Mouse (Mus musculus): ENCODE results near the gene Ttl. TPM values are rescaled to one million over a fixed set of nuclear protein-coding genes. Genes with fewer than 3 reads are reported as not detected.
A peak's percentile ranks its signal among the peaks of the same experiment; 100 is the strongest.

Ttl gene
- 16.5 and 17.5 TPM in 2 replicates for polyA plus RNA-seq (2014; fragmentation: Nextera tagmentation; extraction: Ambion mirVana)

GRCm38 (mm10) chr2:129065437-129066282, at the start of gene Ttl:
Ttl (plus strand) TSS chr2:129065942.
- peak within 1 kb of the TSS; percentile 82 for H3K4me3 ChIP-seq (ENCODE audit: low read depth, low read length)
- H3K4me2 ChIP-seq: peak within 1 kb of the TSS; percentile 82
- ATAC-seq (ENCODE audit: insufficient read depth): peak; percentile 95
- peaks cover 3% of the 10 kb centered on the region; the same call in 1 of the 2 replicates for H3K4me1 ChIP-seq (ENCODE audit: insufficient read depth)
- peak within 1 kb of the TSS; percentile 56; the same call in 1 of the 2 replicates for H3K27ac ChIP-seq (ENCODE audit: low read depth)
- no peaks in the 10 kb centered on the region for H3K9me3 ChIP-seq (ENCODE audit: low read depth, low read length)
- WGBS: 1% methylated on average over 62 of the region's 62 CpGs
- peaks cover 3% of the 10 kb centered on the region; the same call in 1 of the 2 replicates for H3K36me3 ChIP-seq (ENCODE audit: insufficient read depth)
- H3K27me3 ChIP-seq (ENCODE audit: insufficient read depth, low read length): no peaks in the 10 kb centered on the region
- no peak for TF ChIP-seq CTCF (IDR thresholded peaks at IDR 0.05; ENCODE audit: low read depth)
- H3K9ac ChIP-seq: peak within 1 kb of the TSS; percentile 70
- DNase-seq: peak; percentile 86

- WGBS: 27% methylated on average over 2 of the region's 2 CpGs
- no peak for ATAC-seq (ENCODE audit: insufficient read depth)
Measured at GRCm38 (mm10) chr2:129020106-129020505, 45.6 kb upstream of the Ttl start.

GRCm38 (mm10) chr2:129024820-129025219, 40.9 kb upstream of the Ttl start:
- DNase-seq (peak; percentile 10), ATAC-seq (ENCODE audit: insufficient read depth) (no peak)
- Histone ChIP-seq H3K4me3 (ENCODE audit: low read depth, low read length) (no peak overlapping the region), H3K9ac (no peak overlapping the region), H3K27me3 (ENCODE audit: insufficient read depth, low read length) (no peaks in the 10 kb centered on the region), H3K4me1 (ENCODE audit: insufficient read depth) (no peaks in the 10 kb centered on the region), H3K4me2 (no peak overlapping the region), H3K9me3 (ENCODE audit: low read depth, low read length) (no peaks in the 10 kb centered on the region), H3K27ac (ENCODE audit: low read depth) (no peak overlapping the region), H3K36me3 (ENCODE audit: insufficient read depth) (no peaks in the 10 kb centered on the region)
- WGBS: 59% methylated on average over 9 of the region's 9 CpGs
- no peak for TF ChIP-seq CTCF (IDR thresholded peaks at IDR 0.05; ENCODE audit: low read depth)

More at GRCm38 (mm10) chr2:129020106-129020505, 45.6 kb upstream of the Ttl start:
- no peak overlapping the region for H3K4me3 ChIP-seq (ENCODE audit: low read depth, low read length)
- no peak overlapping the region for H3K4me2 ChIP-seq
- no peak overlapping the region; the same call in 1 of the 2 replicates for H3K27ac ChIP-seq (ENCODE audit: low read depth)
- H3K36me3 ChIP-seq (ENCODE audit: insufficient read depth): no peaks in the 10 kb centered on the region
- peak; percentile 37 for DNase-seq
- H3K27me3 ChIP-seq (ENCODE audit: insufficient read depth, low read length): no peaks in the 10 kb centered on the region
- no peak for TF ChIP-seq CTCF (IDR thresholded peaks at IDR 0.05; ENCODE audit: low read depth)
- no peaks in the 10 kb centered on the region for H3K9me3 ChIP-seq (ENCODE audit: low read depth, low read length)
- H3K9ac ChIP-seq: no peak overlapping the region
- no peaks in the 10 kb centered on the region for H3K4me1 ChIP-seq (ENCODE audit: insufficient read depth)

- ATAC-seq (ENCODE audit: insufficient read depth) (no peak), DNase-seq (no peak)
- Histone ChIP-seq H3K27me3 (ENCODE audit: insufficient read depth, low read length) (peaks cover 26% of the 10 kb centered on the region), H3K4me2 (no peak overlapping the region), H3K4me3 (ENCODE audit: low read depth, low read length) (no peak overlapping the region), H3K36me3 (ENCODE audit: insufficient read depth) (no peaks in the 10 kb centered on the region), H3K9me3 (ENCODE audit: low read depth, low read length) (no peaks in the 10 kb centered on the region), H3K4me1 (ENCODE audit: insufficient read depth) (no peaks in the 10 kb centered on the region; the same call in 1 of the 2 replicates), H3K9ac (no peak overlapping the region), H3K27ac (ENCODE audit: low read depth) (no peak overlapping the region)
- no peak for TF ChIP-seq CTCF (IDR thresholded peaks at IDR 0.05; ENCODE audit: low read depth)
- WGBS: 66% methylated on average over 5 of the region's 5 CpGs
Measured at GRCm38 (mm10) chr2:129035381-129035780, 30.4 kb upstream of the Ttl start.

- H3K9ac ChIP-seq: peak overlapping the region; percentile 39
- no peak overlapping the region for H3K27ac ChIP-seq (ENCODE audit: low read depth)
- H3K4me1 ChIP-seq (ENCODE audit: insufficient read depth): no peaks in the 10 kb centered on the region; the same call in 1 of the 2 replicates
- H3K36me3 ChIP-seq (ENCODE audit: insufficient read depth): no peaks in the 10 kb centered on the region
- 20% methylated on average over 15 of the region's 15 CpGs for WGBS
- H3K27me3 ChIP-seq (ENCODE audit: insufficient read depth, low read length): peaks cover 26% of the 10 kb centered on the region
- no peaks in the 10 kb centered on the region for H3K9me3 ChIP-seq (ENCODE audit: low read depth, low read length)
- ATAC-seq (ENCODE audit: insufficient read depth): peak; percentile 28; the same call in 1 of the 2 replicates
- peak overlapping the region; percentile 36 for H3K4me3 ChIP-seq (ENCODE audit: low read depth, low read length)
- TF ChIP-seq CTCF (IDR thresholded peaks at IDR 0.05; ENCODE audit: low read depth): no peak
- peak overlapping the region; percentile 90 for H3K4me2 ChIP-seq
- DNase-seq: peak; percentile 28
Measured at GRCm38 (mm10) chr2:129038426-129038936, 27.3 kb upstream of the Ttl start.

GRCm38 (mm10) chr2:129038937-129039631, 26.7 kb upstream of the Ttl start:
- Histone ChIP-seq H3K4me1 (ENCODE audit: insufficient read depth) (no peaks in the 10 kb centered on the region; the same call in 1 of the 2 replicates), H3K27ac (ENCODE audit: low read depth) (no peak overlapping the region), H3K4me3 (ENCODE audit: low read depth, low read length) (peak overlapping the region; percentile 36), H3K9ac (peak overlapping the region; percentile 39), H3K9me3 (ENCODE audit: low read depth, low read length) (no peaks in the 10 kb centered on the region), H3K4me2 (peak overlapping the region; percentile 90), H3K36me3 (ENCODE audit: insufficient read depth) (no peaks in the 10 kb centered on the region), H3K27me3 (ENCODE audit: insufficient read depth, low read length) (peaks cover 26% of the 10 kb centered on the region)
- WGBS: 2% methylated on average over 62 of the region's 62 CpGs
- ATAC-seq (ENCODE audit: insufficient read depth) (peak; percentile 47; the same call in 1 of the 2 replicates), DNase-seq (peak; percentile 59)
- no peak for TF ChIP-seq CTCF (IDR thresholded peaks at IDR 0.05; ENCODE audit: low read depth)

Measured in lung, embryonic 14.5 days (tissue).